Mouse (Mus musculus): Measurements from ENCODE around the gene Ybx3. TPM values are rescaled to one million over a fixed set of nuclear protein-coding genes. Genes with fewer than 3 reads are reported as not detected.

The Ybx3 gene
- polyA plus RNA-seq, 1 experiment from 2014 or later: 90.2 TPM

GRCm38 (mm10) chr6:131406957-131407356 is 18.7 kb upstream of the Ybx3 start:
- Histone ChIP-seq H3K27me3 (replicated peaks; ENCODE audit: control insufficient read depth, insufficient read depth, low read length) (no peaks in the 10 kb centered on the region), H3K4me2 (ENCODE audit: low read depth, low read length) (no peak overlapping the region), H3K9ac (ENCODE audit: low read depth, low read length) (no peak overlapping the region), H3K27ac (replicated peaks; ENCODE audit: low read depth, low read length) (no peak overlapping the region), H3K4me3 (ENCODE audit: low read depth, low read length) (no peak overlapping the region), H3K4me1 (ENCODE audit: control insufficient read depth, insufficient read depth, low read length) (no peaks in the 10 kb centered on the region), H3K9me3 (ENCODE audit: control insufficient read depth, low read length) (no peaks in the 10 kb centered on the region), H3K36me3 (ENCODE audit: control insufficient read depth, insufficient read depth, low read length) (no peaks in the 10 kb centered on the region)
- no peak for ATAC-seq (ENCODE audit: low read depth)
- DNase-seq (ENCODE audit: low spot score): no peak

- Histone ChIP-seq H3K9ac (ENCODE audit: low read depth, low read length) (no peak overlapping the region), H3K27me3 (replicated peaks; ENCODE audit: control insufficient read depth, insufficient read depth, low read length) (no peaks in the 10 kb centered on the region), H3K4me1 (ENCODE audit: control insufficient read depth, insufficient read depth, low read length) (no peaks in the 10 kb centered on the region), H3K27ac (replicated peaks; ENCODE audit: low read depth, low read length) (no peak overlapping the region), H3K36me3 (ENCODE audit: control insufficient read depth, insufficient read depth, low read length) (no peaks in the 10 kb centered on the region), H3K4me3 (ENCODE audit: low read depth, low read length) (no peak overlapping the region), H3K9me3 (ENCODE audit: control insufficient read depth, low read length) (no peaks in the 10 kb centered on the region), H3K4me2 (ENCODE audit: low read depth, low read length) (no peak overlapping the region)
- WGBS: 12% methylated on average over 2 of the region's 2 CpGs
- DNase-seq (ENCODE audit: low spot score): no peak
- no peak for ATAC-seq (ENCODE audit: low read depth)
These were observed 17.6 kb upstream of the Ybx3 start for GRCm38 (mm10) chr6:131405896-131406295.

- Histone ChIP-seq H3K9me3 (ENCODE audit: control insufficient read depth, low read length) (no peaks in the 10 kb centered on the region), H3K27ac (replicated peaks; ENCODE audit: low read depth, low read length) (no peak overlapping the region), H3K9ac (ENCODE audit: low read depth, low read length) (no peak overlapping the region), H3K27me3 (replicated peaks; ENCODE audit: control insufficient read depth, insufficient read depth, low read length) (no peaks in the 10 kb centered on the region), H3K4me3 (ENCODE audit: low read depth, low read length) (no peak overlapping the region), H3K36me3 (ENCODE audit: control insufficient read depth, insufficient read depth, low read length) (no peaks in the 10 kb centered on the region), H3K4me2 (ENCODE audit: low read depth, low read length) (no peak overlapping the region), H3K4me1 (ENCODE audit: control insufficient read depth, insufficient read depth, low read length) (no peaks in the 10 kb centered on the region)
- WGBS: 80% methylated on average over 4 of the region's 4 CpGs
- DNase-seq (ENCODE audit: low spot score) (no peak), ATAC-seq (ENCODE audit: low read depth) (no peak)
These were observed 16.9 kb upstream of the Ybx3 start for GRCm38 (mm10) chr6:131405174-131405573.

GRCm38 (mm10) chr6:131404260-131404659 is 16.0 kb upstream of the Ybx3 start:
- H3K27ac ChIP-seq (replicated peaks; ENCODE audit: low read depth, low read length): no peak overlapping the region
- H3K4me1 ChIP-seq (ENCODE audit: control insufficient read depth, insufficient read depth, low read length): no peaks in the 10 kb centered on the region
- H3K27me3 ChIP-seq (replicated peaks; ENCODE audit: control insufficient read depth, insufficient read depth, low read length): no peaks in the 10 kb centered on the region
- H3K9me3 ChIP-seq (ENCODE audit: control insufficient read depth, low read length): no peaks in the 10 kb centered on the region
- H3K36me3 ChIP-seq (ENCODE audit: control insufficient read depth, insufficient read depth, low read length): no peaks in the 10 kb centered on the region
- no peak overlapping the region for H3K9ac ChIP-seq (ENCODE audit: low read depth, low read length)
- no peak for ATAC-seq (ENCODE audit: low read depth)
- no peak overlapping the region for H3K4me3 ChIP-seq (ENCODE audit: low read depth, low read length)
- H3K4me2 ChIP-seq (ENCODE audit: low read depth, low read length): no peak overlapping the region
- WGBS: 82% methylated on average over 3 of the region's 3 CpGs
- DNase-seq (ENCODE audit: low spot score): no peak

GRCm38 (mm10) chr6:131403036-131403435 is 14.8 kb upstream of the Ybx3 start:
- WGBS: 64% methylated on average over 2 of the region's 2 CpGs
- ATAC-seq (ENCODE audit: low read depth): no peak
- Histone ChIP-seq H3K36me3 (ENCODE audit: control insufficient read depth, insufficient read depth, low read length) (no peaks in the 10 kb centered on the region), H3K27me3 (replicated peaks; ENCODE audit: control insufficient read depth, insufficient read depth, low read length) (no peaks in the 10 kb centered on the region), H3K4me2 (ENCODE audit: low read depth, low read length) (no peak overlapping the region), H3K4me1 (ENCODE audit: control insufficient read depth, insufficient read depth, low read length) (no peaks in the 10 kb centered on the region), H3K9ac (ENCODE audit: low read depth, low read length) (no peak overlapping the region), H3K27ac (replicated peaks; ENCODE audit: low read depth, low read length) (no peak overlapping the region), H3K9me3 (ENCODE audit: control insufficient read depth, low read length) (no peaks in the 10 kb centered on the region), H3K4me3 (ENCODE audit: low read depth, low read length) (no peak overlapping the region)
- peak; percentile 22 for DNase-seq (ENCODE audit: low spot score)

- Histone ChIP-seq H3K4me2 (ENCODE audit: low read depth, low read length) (no peak overlapping the region), H3K4me1 (ENCODE audit: control insufficient read depth, insufficient read depth, low read length) (no peaks in the 10 kb centered on the region), H3K27ac (replicated peaks; ENCODE audit: low read depth, low read length) (no peak overlapping the region), H3K9ac (ENCODE audit: low read depth, low read length) (no peak overlapping the region), H3K27me3 (replicated peaks; ENCODE audit: control insufficient read depth, insufficient read depth, low read length) (no peaks in the 10 kb centered on the region), H3K4me3 (ENCODE audit: low read depth, low read length) (no peak overlapping the region), H3K36me3 (ENCODE audit: control insufficient read depth, insufficient read depth, low read length) (no peaks in the 10 kb centered on the region), H3K9me3 (ENCODE audit: control insufficient read depth, low read length) (no peaks in the 10 kb centered on the region)
- ATAC-seq (ENCODE audit: low read depth) (no peak), DNase-seq (ENCODE audit: low spot score) (no peak)
These were observed 14.3 kb upstream of the Ybx3 start for GRCm38 (mm10) chr6:131402606-131403005.

- Histone ChIP-seq H3K9me3 (ENCODE audit: control insufficient read depth, low read length) (no peaks in the 10 kb centered on the region), H3K4me1 (ENCODE audit: control insufficient read depth, insufficient read depth, low read length) (no peaks in the 10 kb centered on the region), H3K27ac (replicated peaks; ENCODE audit: low read depth, low read length) (no peak overlapping the region), H3K4me3 (ENCODE audit: low read depth, low read length) (no peak overlapping the region), H3K36me3 (ENCODE audit: control insufficient read depth, insufficient read depth, low read length) (no peaks in the 10 kb centered on the region), H3K4me2 (ENCODE audit: low read depth, low read length) (no peak overlapping the region), H3K27me3 (replicated peaks; ENCODE audit: control insufficient read depth, insufficient read depth, low read length) (no peaks in the 10 kb centered on the region), H3K9ac (ENCODE audit: low read depth, low read length) (no peak overlapping the region)
- ATAC-seq (ENCODE audit: low read depth): no peak
- WGBS: 82% methylated on average over 2 of the region's 2 CpGs
- no peak for DNase-seq (ENCODE audit: low spot score)
These were observed 13.0 kb upstream of the Ybx3 start for GRCm38 (mm10) chr6:131401259-131401658.

GRCm38 (mm10) chr6:131396650-131397049 is 8.4 kb upstream of the Ybx3 start:
- 55% methylated on average over 1 of the region's 1 CpGs for WGBS
- H3K9me3 ChIP-seq (ENCODE audit: control insufficient read depth, low read length): no peaks in the 10 kb centered on the region
- no peak overlapping the region for H3K4me2 ChIP-seq (ENCODE audit: low read depth, low read length)
- H3K9ac ChIP-seq (ENCODE audit: low read depth, low read length): no peak overlapping the region
- H3K4me1 ChIP-seq (ENCODE audit: control insufficient read depth, insufficient read depth, low read length): no peaks in the 10 kb centered on the region
- DNase-seq (ENCODE audit: low spot score) (peak; percentile 26), ATAC-seq (ENCODE audit: low read depth) (no peak)
- H3K36me3 ChIP-seq (ENCODE audit: control insufficient read depth, insufficient read depth, low read length): no peaks in the 10 kb centered on the region
- H3K27me3 ChIP-seq (replicated peaks; ENCODE audit: control insufficient read depth, insufficient read depth, low read length): no peaks in the 10 kb centered on the region
- H3K27ac ChIP-seq (replicated peaks; ENCODE audit: low read depth, low read length): no peak overlapping the region
- H3K4me3 ChIP-seq (ENCODE audit: low read depth, low read length): no peak overlapping the region

GRCm38 (mm10) chr6:131393873-131394660 is 5.8 kb upstream of the Ybx3 start:
- Histone ChIP-seq H3K27ac (replicated peaks; ENCODE audit: low read depth, low read length) (no peak overlapping the region), H3K9me3 (ENCODE audit: control insufficient read depth, low read length) (no peaks in the 10 kb centered on the region), H3K36me3 (ENCODE audit: control insufficient read depth, insufficient read depth, low read length) (no peaks in the 10 kb centered on the region), H3K27me3 (replicated peaks; ENCODE audit: control insufficient read depth, insufficient read depth, low read length) (no peaks in the 10 kb centered on the region), H3K4me1 (ENCODE audit: control insufficient read depth, insufficient read depth, low read length) (no peaks in the 10 kb centered on the region), H3K4me2 (ENCODE audit: low read depth, low read length) (no peak overlapping the region), H3K4me3 (ENCODE audit: low read depth, low read length) (no peak overlapping the region), H3K9ac (ENCODE audit: low read depth, low read length) (no peak overlapping the region)
- WGBS: 73% methylated on average over 4 of the region's 4 CpGs
- ATAC-seq (ENCODE audit: low read depth) (no peak), DNase-seq (ENCODE audit: low spot score) (no peak)

Measured in embryonic facial prominence, embryonic 14.5 days (tissue).